Mouse (Mus musculus): ENCODE measurements around the gene Ermard. TPM values are rescaled to one million over a fixed set of nuclear protein-coding genes. Genes with fewer than 3 reads are reported as not detected.

Ermard gene
- polyA plus RNA-seq, 1 experiment from 2014 or later = 71.3 TPM

- no peaks in the 10 kb centered on the region for H3K27me3 ChIP-seq (ENCODE audit: control insufficient read depth, insufficient read depth, low read length)
- ATAC-seq (ENCODE audit: low FRiP score, low TSS enrichment) (no peak), DNase-seq (no peak)
- no peak overlapping the region for H3K4me2 ChIP-seq (ENCODE audit: low read length)
- H3K9me3 ChIP-seq (ENCODE audit: control insufficient read depth, low read length) = no peaks in the 10 kb centered on the region
- no peak overlapping the region for H3K9ac ChIP-seq (replicated peaks; ENCODE audit: low read length)
- H3K27ac ChIP-seq (replicated peaks; ENCODE audit: low read depth, low read length) = no peak overlapping the region
- peaks cover 6% of the 10 kb centered on the region; the same call in 1 of the 2 replicates for H3K4me1 ChIP-seq (ENCODE audit: control insufficient read depth, insufficient read depth, low read length)
- no peak overlapping the region for H3K4me3 ChIP-seq (replicated peaks; ENCODE audit: low read depth, low read length)
- WGBS = 50% methylated on average over 3 of the region's 3 CpGs
- no peaks in the 10 kb centered on the region for H3K36me3 ChIP-seq (ENCODE audit: control insufficient read depth, insufficient read depth, low read length)
Measured at GRCm38 (mm10) chr17:15093523-15093922, 52.5 kb downstream of the Ermard start.

- Histone ChIP-seq H3K27ac (replicated peaks; ENCODE audit: low read depth, low read length) (no peak overlapping the region), H3K4me1 (ENCODE audit: control insufficient read depth, insufficient read depth, low read length) (no peaks in the 10 kb centered on the region), H3K9me3 (ENCODE audit: control insufficient read depth, low read length) (no peaks in the 10 kb centered on the region), H3K4me2 (ENCODE audit: low read length) (no peak overlapping the region), H3K27me3 (ENCODE audit: control insufficient read depth, insufficient read depth, low read length) (no peaks in the 10 kb centered on the region), H3K36me3 (ENCODE audit: control insufficient read depth, insufficient read depth, low read length) (no peaks in the 10 kb centered on the region), H3K4me3 (replicated peaks; ENCODE audit: low read depth, low read length) (no peak overlapping the region), H3K9ac (replicated peaks; ENCODE audit: low read length) (no peak overlapping the region)
- ATAC-seq (ENCODE audit: low FRiP score, low TSS enrichment) = no peak
- 88% methylated on average over 6 of the region's 6 CpGs for WGBS
- DNase-seq = no peak
Measured at GRCm38 (mm10) chr17:15096853-15097252, 55.8 kb downstream of the Ermard start.

- Histone ChIP-seq H3K36me3 (ENCODE audit: control insufficient read depth, insufficient read depth, low read length) (no peaks in the 10 kb centered on the region), H3K9ac (replicated peaks; ENCODE audit: low read length) (no peak overlapping the region), H3K27ac (replicated peaks; ENCODE audit: low read depth, low read length) (no peak overlapping the region), H3K27me3 (ENCODE audit: control insufficient read depth, insufficient read depth, low read length) (no peaks in the 10 kb centered on the region), H3K9me3 (ENCODE audit: control insufficient read depth, low read length) (no peaks in the 10 kb centered on the region), H3K4me2 (ENCODE audit: low read length) (no peak overlapping the region), H3K4me1 (ENCODE audit: control insufficient read depth, insufficient read depth, low read length) (no peaks in the 10 kb centered on the region), H3K4me3 (replicated peaks; ENCODE audit: low read depth, low read length) (no peak overlapping the region)
- ATAC-seq (ENCODE audit: low FRiP score, low TSS enrichment) = no peak
- WGBS = 90% methylated on average over 1 of the region's 1 CpGs
- no peak for DNase-seq
Measured at GRCm38 (mm10) chr17:15098677-15099076, 57.7 kb downstream of the Ermard start.

GRCm38 (mm10) chr17:15101355-15101754 lies 60.3 kb downstream of the Ermard start:
- no peak for DNase-seq

GRCm38 (mm10) chr17:15107143-15107649 lies 66.2 kb downstream of the Ermard start:
- Histone ChIP-seq H3K36me3 (ENCODE audit: control insufficient read depth, insufficient read depth, low read length) (no peaks in the 10 kb centered on the region), H3K27ac (replicated peaks; ENCODE audit: low read depth, low read length) (no peak overlapping the region), H3K4me1 (ENCODE audit: control insufficient read depth, insufficient read depth, low read length) (peaks cover 15% of the 10 kb centered on the region), H3K9ac (replicated peaks; ENCODE audit: low read length) (no peak overlapping the region), H3K4me3 (replicated peaks; ENCODE audit: low read depth, low read length) (no peak overlapping the region), H3K9me3 (ENCODE audit: control insufficient read depth, low read length) (no peaks in the 10 kb centered on the region), H3K4me2 (ENCODE audit: low read length) (no peak overlapping the region), H3K27me3 (ENCODE audit: control insufficient read depth, insufficient read depth, low read length) (no peaks in the 10 kb centered on the region)
- ATAC-seq (ENCODE audit: low FRiP score, low TSS enrichment) (no peak), DNase-seq (no peak)
- WGBS = 92% methylated on average over 9 of the region's 9 CpGs

More at GRCm38 (mm10) chr17:15101355-15101754, 60.3 kb downstream of the Ermard start:
- Histone ChIP-seq H3K4me3 (replicated peaks; ENCODE audit: low read depth, low read length) (no peak overlapping the region), H3K9me3 (ENCODE audit: control insufficient read depth, low read length) (no peaks in the 10 kb centered on the region), H3K27me3 (ENCODE audit: control insufficient read depth, insufficient read depth, low read length) (no peaks in the 10 kb centered on the region), H3K9ac (replicated peaks; ENCODE audit: low read length) (no peak overlapping the region), H3K27ac (replicated peaks; ENCODE audit: low read depth, low read length) (no peak overlapping the region), H3K36me3 (ENCODE audit: control insufficient read depth, insufficient read depth, low read length) (no peaks in the 10 kb centered on the region), H3K4me1 (ENCODE audit: control insufficient read depth, insufficient read depth, low read length) (no peaks in the 10 kb centered on the region), H3K4me2 (ENCODE audit: low read length) (no peak overlapping the region)
- no peak for ATAC-seq (ENCODE audit: low FRiP score, low TSS enrichment)
- 69% methylated on average over 4 of the region's 4 CpGs for WGBS

GRCm38 (mm10) chr17:15108473-15109441 lies 67.7 kb downstream of the Ermard start:
- H3K4me3 ChIP-seq (replicated peaks; ENCODE audit: low read depth, low read length) = no peak overlapping the region
- DNase-seq (peak; percentile 62), ATAC-seq (ENCODE audit: low FRiP score, low TSS enrichment) (peak; percentile 60)
- H3K9me3 ChIP-seq (ENCODE audit: control insufficient read depth, low read length) = no peaks in the 10 kb centered on the region
- 32% methylated on average over 20 of the region's 20 CpGs for WGBS
- no peaks in the 10 kb centered on the region for H3K27me3 ChIP-seq (ENCODE audit: control insufficient read depth, insufficient read depth, low read length)
- peak overlapping the region; percentile 26 for H3K9ac ChIP-seq (replicated peaks; ENCODE audit: low read length)
- H3K4me1 ChIP-seq (ENCODE audit: control insufficient read depth, insufficient read depth, low read length) = peaks cover 15% of the 10 kb centered on the region
- H3K36me3 ChIP-seq (ENCODE audit: control insufficient read depth, insufficient read depth, low read length) = no peaks in the 10 kb centered on the region
- H3K4me2 ChIP-seq (ENCODE audit: low read length) = peak overlapping the region; percentile 41
- H3K27ac ChIP-seq (replicated peaks; ENCODE audit: low read depth, low read length) = no peak overlapping the region; the same call in 1 of the 2 replicates

GRCm38 (mm10) chr17:15115550-15115949 lies 74.5 kb downstream of the Ermard start:
- Histone ChIP-seq H3K4me3 (replicated peaks; ENCODE audit: low read depth, low read length) (no peak overlapping the region), H3K9me3 (ENCODE audit: control insufficient read depth, low read length) (no peaks in the 10 kb centered on the region), H3K27ac (replicated peaks; ENCODE audit: low read depth, low read length) (no peak overlapping the region), H3K27me3 (ENCODE audit: control insufficient read depth, insufficient read depth, low read length) (no peaks in the 10 kb centered on the region), H3K4me1 (ENCODE audit: control insufficient read depth, insufficient read depth, low read length) (no peaks in the 10 kb centered on the region), H3K4me2 (ENCODE audit: low read length) (no peak overlapping the region), H3K36me3 (ENCODE audit: control insufficient read depth, insufficient read depth, low read length) (no peaks in the 10 kb centered on the region), H3K9ac (replicated peaks; ENCODE audit: low read length) (no peak overlapping the region)
- no peak for DNase-seq
- no peak for ATAC-seq (ENCODE audit: low FRiP score, low TSS enrichment)
- WGBS = 87% methylated on average over 3 of the region's 3 CpGs

- H3K27me3 ChIP-seq (ENCODE audit: control insufficient read depth, insufficient read depth, low read length) = no peaks in the 10 kb centered on the region
- H3K9ac ChIP-seq (replicated peaks; ENCODE audit: low read length) = no peak overlapping the region
- DNase-seq (no peak), ATAC-seq (ENCODE audit: low FRiP score, low TSS enrichment) (no peak)
- no peak overlapping the region for H3K27ac ChIP-seq (replicated peaks; ENCODE audit: low read depth, low read length)
- H3K36me3 ChIP-seq (ENCODE audit: control insufficient read depth, insufficient read depth, low read length) = no peaks in the 10 kb centered on the region
- no peak overlapping the region for H3K4me2 ChIP-seq (ENCODE audit: low read length)
- 96% methylated on average over 4 of the region's 4 CpGs for WGBS
- H3K4me3 ChIP-seq (replicated peaks; ENCODE audit: low read depth, low read length) = no peak overlapping the region
- no peaks in the 10 kb centered on the region for H3K9me3 ChIP-seq (ENCODE audit: control insufficient read depth, low read length)
- no peaks in the 10 kb centered on the region for H3K4me1 ChIP-seq (ENCODE audit: control insufficient read depth, insufficient read depth, low read length)
Measured at GRCm38 (mm10) chr17:15120096-15120495, 79.1 kb downstream of the Ermard start.

- WGBS = 85% methylated on average over 6 of the region's 6 CpGs
- Histone ChIP-seq H3K27me3 (ENCODE audit: control insufficient read depth, insufficient read depth, low read length) (no peaks in the 10 kb centered on the region), H3K36me3 (ENCODE audit: control insufficient read depth, insufficient read depth, low read length) (no peaks in the 10 kb centered on the region), H3K4me1 (ENCODE audit: control insufficient read depth, insufficient read depth, low read length) (no peaks in the 10 kb centered on the region), H3K9ac (replicated peaks; ENCODE audit: low read length) (no peak overlapping the region), H3K4me3 (replicated peaks; ENCODE audit: low read depth, low read length) (no peak overlapping the region), H3K9me3 (ENCODE audit: control insufficient read depth, low read length) (no peaks in the 10 kb centered on the region), H3K27ac (replicated peaks; ENCODE audit: low read depth, low read length) (no peak overlapping the region), H3K4me2 (ENCODE audit: low read length) (no peak overlapping the region)
- no peak for DNase-seq
- no peak for ATAC-seq (ENCODE audit: low FRiP score, low TSS enrichment)
Measured at GRCm38 (mm10) chr17:15120569-15120968, 79.6 kb downstream of the Ermard start.

Measured in midbrain, embryonic 14.5 days (tissue).